Mouse (Mus musculus) adrenal gland, postnatal 10 days (tissue): ENCODE measurements around the gene Dda1. TPM values are rescaled to one million over a fixed set of nuclear protein-coding genes. Genes with fewer than 3 reads are reported as not detected.
A peak's percentile ranks its signal among the peaks of the same experiment; 100 is the strongest.

Source experiments
- DNase-seq: peaks from one replicate; pipeline ENCODE4 v3.0.0; 2021; ENCODE audit warnings: mixed read lengths
- total RNA-seq, 2 experiments: library from RNA; stranded (reverse); gene quantifications; 2 replicates each; pipeline ENCODE4 v1.2.3; 2021

Gene Dda1
- total RNA-seq, 2 experiments from 2014 or later, result 46.1 to 48.5 TPM

- DNase-seq, result no peak
Observed at GRCm38 (mm10) chr8:71468001-71468400, 998 bp upstream of the Dda1 start.

GRCm38 (mm10) chr8:71469411-71469810 is 412 bp downstream of the Dda1 start:
- peak; percentile 62 for DNase-seq

- DNase-seq, result no peak
Observed at GRCm38 (mm10) chr8:71470146-71470912, 1.3 kb downstream of the Dda1 start.

- no peak for DNase-seq
Observed at GRCm38 (mm10) chr8:71470913-71471255, 1.9 kb downstream of the Dda1 start.

GRCm38 (mm10) chr8:71471861-71472260 is 2.9 kb downstream of the Dda1 start:
- DNase-seq, result no peak

GRCm38 (mm10) chr8:71472601-71473386 is 3.8 kb downstream of the Dda1 start:
- DNase-seq, result no peak

- no peak for DNase-seq
Observed at GRCm38 (mm10) chr8:71474344-71474743, 5.3 kb downstream of the Dda1 start.

GRCm38 (mm10) chr8:71474785-71475701 is 6.0 kb downstream of the Dda1 start:
- DNase-seq, result no peak

GRCm38 (mm10) chr8:71475702-71476075 is 6.7 kb downstream of the Dda1 start:
- no peak for DNase-seq

- DNase-seq, result peak; percentile 92
Observed at GRCm38 (mm10) chr8:71476099-71476940, 7.3 kb downstream of the Dda1 start.

- no peak for DNase-seq
Observed at GRCm38 (mm10) chr8:71477196-71477845, 8.3 kb downstream of the Dda1 start.

GRCm38 (mm10) chr8:71478943-71479342 is 9.9 kb downstream of the Dda1 start:
- no peak for DNase-seq

- DNase-seq, result peak; percentile 66
Observed at GRCm38 (mm10) chr8:71483932-71484331, 14.9 kb downstream of the Dda1 start.

- no peak for DNase-seq
Observed at GRCm38 (mm10) chr8:71484736-71485135, 15.7 kb downstream of the Dda1 start.

GRCm38 (mm10) chr8:71485142-71486135 is 16.4 kb downstream of the Dda1 start, which contains the start of gene Ano8:
Gene Ano8, minus strand, starts transcription at chr8:71485963.
- DNase-seq, result peak; percentile 89

- no peak for DNase-seq
Observed at GRCm38 (mm10) chr8:71486136-71486529, 17.1 kb downstream of the Dda1 start.

- DNase-seq, result peak; percentile 87
Observed at GRCm38 (mm10) chr8:71487691-71488445, 18.9 kb downstream of the Dda1 start, which contains the start of gene Gtpbp3. Gene Gtpbp3, plus strand, starts transcription at chr8:71488103.

- DNase-seq, result peak; percentile 89
Observed at GRCm38 (mm10) chr8:71488454-71488853, 19.5 kb downstream of the Dda1 start.

- peak; percentile 92 for DNase-seq
Observed at GRCm38 (mm10) chr8:71495039-71495438, 26.0 kb downstream of the Dda1 start.
